Mouse (Mus musculus): Measurements from ENCODE around the gene Rasa4.
"Not testable (repeated sequence)": the region's sequence is repeated elsewhere in the genome, so short reads cannot be mapped to it uniquely, and the experiment has no call there.

Gene Rasa4

GRCm38 (mm10) chr5:136066404-136067148 is 17.1 kb upstream of the Rasa4 start:
- DNase-seq (ENCODE audit: low spot score in 2 of 2): not testable (repeated sequence)

DNA sequence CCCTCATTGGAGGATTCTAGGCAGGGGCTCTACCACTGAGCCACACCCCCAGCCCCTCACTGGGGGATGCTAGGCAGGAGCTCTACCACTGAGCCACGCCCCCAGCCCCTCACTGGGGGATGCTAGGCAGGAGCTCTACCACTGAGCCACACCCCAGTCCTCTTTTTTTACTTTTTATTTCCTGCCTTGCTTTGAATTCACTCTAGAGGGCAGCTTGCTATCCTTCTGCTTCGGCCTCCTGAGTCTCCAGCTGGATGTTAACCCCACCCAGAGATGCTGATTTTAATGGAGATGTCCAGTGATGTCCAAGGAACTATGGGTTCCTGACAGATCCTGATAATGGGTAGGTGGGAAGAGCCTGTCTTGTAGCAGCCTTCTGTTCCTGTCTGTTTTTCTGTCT is 14.3 kb upstream of the Rasa4 start:
- no peak for DNase-seq (ENCODE audit: low spot score in 2 of 2)

DNA sequence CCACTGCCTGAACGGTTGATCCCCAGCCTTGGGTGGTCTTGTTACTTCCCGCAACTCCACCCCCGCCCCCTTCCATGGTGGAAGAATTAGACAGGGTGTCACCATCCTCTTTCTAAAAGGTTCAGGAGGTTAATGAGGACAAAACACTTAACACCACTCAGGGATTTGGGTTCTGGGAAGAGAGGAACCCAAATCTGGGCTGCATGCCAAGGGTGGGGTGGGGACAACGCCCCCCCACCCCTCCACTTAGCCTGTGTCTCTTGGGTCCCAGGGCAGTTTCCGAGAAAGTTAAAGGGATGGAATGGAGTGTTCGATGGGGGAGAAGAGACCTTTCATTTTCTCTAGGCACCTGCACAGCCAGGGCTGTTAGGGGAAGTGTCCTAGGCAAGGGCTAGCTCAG is 10.7 kb upstream of the Rasa4 start:
- no peak for DNase-seq (ENCODE audit: low spot score in 2 of 2)

DNA sequence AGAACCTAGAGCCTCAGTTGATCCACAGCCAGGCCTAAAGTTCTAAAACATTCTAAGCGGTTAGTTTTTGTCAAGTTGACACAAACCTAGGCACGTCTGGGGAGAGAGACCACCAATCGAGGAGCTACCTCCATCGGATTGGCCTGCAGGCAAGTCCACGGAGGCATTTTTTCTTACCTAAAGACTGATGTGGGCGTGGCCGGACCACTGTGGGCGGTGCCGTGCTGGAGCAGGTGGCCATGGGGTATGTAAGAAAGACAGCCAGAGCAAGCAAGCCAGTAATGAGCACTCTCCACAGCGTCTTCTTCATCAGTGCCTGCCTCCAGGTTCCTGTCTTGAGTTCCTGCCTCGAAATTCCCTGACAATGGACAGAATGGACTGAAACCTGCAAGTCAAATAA is 10.2 kb upstream of the Rasa4 start:
- no peak for DNase-seq (ENCODE audit: low spot score in 2 of 2)

DNA sequence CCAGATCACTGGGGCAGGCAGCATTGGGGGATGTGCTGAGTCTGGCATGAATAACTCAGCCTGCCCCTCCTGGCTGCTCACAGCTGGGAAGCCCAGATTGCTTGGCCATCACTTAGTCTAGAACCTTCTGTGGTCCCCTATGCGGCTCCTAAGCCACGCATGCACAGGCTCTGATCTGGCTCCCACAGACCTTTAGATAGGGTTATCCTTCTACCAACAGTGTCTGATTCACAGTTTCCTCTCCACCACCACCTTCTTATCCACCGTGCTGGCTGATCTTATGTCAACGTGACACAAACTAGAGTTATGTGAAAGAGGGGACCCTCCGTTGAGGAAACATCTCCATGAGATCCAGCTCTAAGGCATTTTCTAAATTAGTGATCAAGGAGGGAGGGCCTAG is 8.6 kb upstream of the Rasa4 start:
- DNase-seq (ENCODE audit: low spot score in 2 of 2): no peak

DNA sequence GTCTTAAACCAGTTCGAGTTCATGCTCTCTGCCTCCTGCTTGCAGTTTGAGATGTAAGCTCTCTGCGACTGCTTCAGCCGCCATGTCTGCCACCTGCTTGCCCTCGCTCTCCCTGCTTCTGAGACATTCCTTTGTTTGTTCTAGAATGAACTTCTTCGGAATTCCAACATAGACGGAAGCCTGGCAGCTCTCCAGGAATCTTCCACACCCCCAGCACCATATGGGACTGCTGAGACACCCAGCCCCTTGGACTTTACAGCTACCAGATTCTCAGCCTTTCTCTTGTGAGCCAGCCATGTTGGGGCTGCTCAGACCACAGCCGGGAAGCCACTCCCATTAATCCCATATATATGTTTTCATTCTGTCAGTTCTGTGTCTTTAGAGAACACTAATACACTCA is 7.4 kb upstream of the Rasa4 start:
- no peak for DNase-seq (ENCODE audit: low spot score in 2 of 2)

DNA sequence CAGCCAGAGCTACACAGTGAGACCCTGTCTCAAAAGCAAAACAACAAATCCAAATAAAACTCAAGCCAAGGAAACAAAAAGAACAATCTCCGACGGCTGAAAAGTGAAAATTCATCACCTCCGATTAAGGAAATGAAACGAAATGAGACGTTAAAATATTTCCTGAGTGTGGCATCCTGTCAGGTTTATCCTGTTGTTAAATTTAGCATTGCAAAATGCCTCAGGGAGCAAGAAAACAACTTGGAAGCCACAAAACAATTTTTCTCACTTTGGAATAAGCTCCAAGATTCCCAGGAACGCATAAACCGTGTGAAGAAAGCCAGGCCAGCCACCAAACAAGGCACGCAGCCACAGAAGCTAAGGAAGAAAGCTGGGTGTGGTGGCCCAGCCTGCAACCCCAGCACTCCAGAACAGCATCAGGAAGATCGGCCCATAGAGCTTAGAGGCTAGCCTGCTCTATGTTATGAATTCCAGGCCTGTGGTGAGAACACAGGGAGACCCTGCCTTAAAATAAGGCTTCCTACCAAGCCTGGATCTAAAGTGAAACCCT is 6.6 kb upstream of the Rasa4 start:
- DNase-seq (ENCODE audit: low spot score in 2 of 2): peak; percentile 45 to 58

- DNase-seq (ENCODE audit: low spot score in 2 of 2): no peak
Measured at GRCm38 (mm10) chr5:136078136-136078535, 5.6 kb upstream of the Rasa4 start.

DNA sequence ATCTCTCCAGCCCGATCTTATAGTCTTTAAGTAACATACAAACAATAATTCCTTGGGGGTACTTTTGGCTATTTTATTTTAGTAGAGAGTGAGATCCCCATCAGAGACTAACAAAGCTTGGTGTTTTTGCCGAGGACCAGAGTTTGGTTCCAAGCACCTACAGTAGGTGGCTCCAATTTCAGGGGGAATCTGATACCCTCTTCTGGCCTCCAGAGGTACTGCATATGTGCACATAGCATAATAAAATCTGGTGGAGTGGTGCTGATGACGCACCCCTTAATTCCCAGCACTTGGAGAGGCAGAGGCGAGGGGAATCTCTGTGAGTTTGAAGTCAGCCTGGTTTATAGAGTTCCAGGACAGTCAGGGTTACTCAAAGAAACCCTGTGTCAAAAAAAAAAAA is 1.4 kb upstream of the Rasa4 start:
- DNase-seq (ENCODE audit: low spot score in 2 of 2): no peak

DNA sequence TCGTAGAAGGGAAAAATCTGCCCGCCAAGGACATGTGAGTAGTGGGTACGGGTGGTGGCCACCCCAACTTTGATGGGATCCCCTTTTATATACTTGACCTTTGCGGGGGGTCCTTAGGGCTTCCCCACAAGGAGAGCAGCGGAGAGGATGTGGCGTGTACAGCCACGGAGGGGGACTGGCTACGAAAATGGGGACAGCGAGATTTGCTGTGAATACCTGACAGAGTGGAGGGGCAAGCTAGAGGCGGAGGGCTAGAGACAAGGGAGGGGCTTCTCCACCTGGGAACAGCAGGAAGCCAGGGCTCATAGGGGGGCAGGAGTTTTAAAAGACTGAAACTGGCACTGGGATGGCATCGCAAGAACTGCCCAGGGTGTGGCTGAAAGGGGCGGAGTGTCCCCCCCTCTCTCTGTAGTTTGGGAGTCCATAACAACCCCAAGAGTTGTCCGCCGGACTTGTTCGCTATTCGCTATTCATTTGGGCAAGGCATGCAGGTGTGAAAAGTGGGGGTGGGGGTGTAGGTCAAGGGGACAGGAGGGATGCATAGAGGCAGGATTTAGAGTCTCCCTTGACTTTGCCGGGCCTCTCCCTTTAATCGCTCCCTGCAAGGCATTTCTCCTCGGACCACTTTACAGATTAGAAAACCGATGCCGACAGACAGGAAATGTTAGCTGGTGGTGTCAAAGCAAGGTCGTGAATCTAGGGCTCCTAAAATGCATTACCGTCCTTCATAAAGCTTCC is 597 bp downstream of the Rasa4 start:
- DNase-seq (ENCODE audit: low spot score in 2 of 2): no peak

GRCm38 (mm10) chr5:136084891-136085651 is 1.4 kb downstream of the Rasa4 start:
- no peak for DNase-seq (ENCODE audit: low spot score in 2 of 2)

DNA sequence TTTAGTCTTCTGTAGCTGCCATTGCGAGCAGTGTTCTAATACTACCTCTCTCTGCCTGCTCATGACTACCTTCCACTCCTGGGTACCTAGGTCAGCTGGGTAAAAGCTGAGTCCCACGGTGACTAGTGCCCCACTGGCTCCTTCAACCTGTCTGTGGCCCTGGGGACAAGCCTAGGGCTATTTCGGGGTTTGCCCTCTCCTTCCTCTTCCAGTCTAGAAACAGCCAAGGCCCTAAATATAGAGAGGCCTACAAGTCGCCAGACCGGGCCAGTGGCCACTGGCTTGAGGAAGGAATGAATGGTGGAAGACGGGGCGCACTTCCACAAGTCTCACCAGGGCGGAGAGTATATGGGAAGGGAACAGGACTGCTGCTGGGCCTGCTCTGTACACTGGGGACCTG is 2.6 kb downstream of the Rasa4 start:
- no peak for DNase-seq (ENCODE audit: low spot score in 2 of 2)

- DNase-seq (ENCODE audit: low spot score in 2 of 2): no peak
Measured at GRCm38 (mm10) chr5:136088821-136089575, 5.3 kb downstream of the Rasa4 start.

DNA sequence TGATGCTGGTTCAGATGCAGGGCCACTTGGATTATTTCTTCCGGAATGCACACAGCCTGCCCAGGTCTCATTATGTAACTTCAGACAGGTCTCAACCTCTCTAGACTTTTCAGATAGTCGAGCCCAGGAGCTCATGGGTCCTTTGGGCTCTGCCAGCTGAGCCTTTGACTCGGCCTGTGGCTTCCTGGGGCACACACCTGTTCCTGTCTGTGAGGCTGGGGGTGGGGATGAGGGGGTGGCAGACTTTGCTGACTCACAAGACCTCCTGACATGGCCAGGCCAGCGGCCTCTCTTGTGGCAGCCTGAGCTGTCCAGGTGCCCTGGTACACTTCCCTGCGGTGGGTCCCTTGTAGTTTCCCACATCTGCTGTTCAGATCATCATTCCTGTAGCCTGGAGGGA is 8.2 kb downstream of the Rasa4 start:
- no peak for DNase-seq (ENCODE audit: low spot score in 2 of 2)

- no peak for DNase-seq (ENCODE audit: low spot score in 2 of 2)
Measured at GRCm38 (mm10) chr5:136094249-136095010, 10.7 kb downstream of the Rasa4 start.

GRCm38 (mm10) chr5:136095089-136095488 is 11.4 kb downstream of the Rasa4 start:
- no peak for DNase-seq (ENCODE audit: low spot score in 2 of 2)

DNA sequence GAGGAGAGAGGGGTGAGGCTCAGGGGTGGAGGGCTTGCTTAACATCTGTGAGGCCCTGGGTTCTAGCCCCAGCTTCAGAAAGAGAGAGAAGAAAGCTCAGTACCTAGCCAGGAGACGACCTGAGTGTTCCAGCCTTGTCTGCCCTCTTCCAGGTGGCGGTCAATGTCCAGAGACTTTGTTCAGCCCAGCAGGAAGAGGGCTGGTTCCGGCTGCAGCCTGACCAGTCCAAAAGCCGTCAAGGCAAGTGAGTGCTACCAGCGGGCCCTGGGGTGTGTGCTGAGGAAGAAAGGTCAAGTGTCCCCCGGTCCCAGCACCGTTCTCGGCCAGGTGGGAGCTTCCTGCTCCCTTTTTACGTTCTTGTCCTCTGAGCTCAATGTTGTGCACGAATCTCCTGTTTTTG is 14.8 kb downstream of the Rasa4 start:
- DNase-seq (ENCODE audit: low spot score in 2 of 2): no peak

- no peak for DNase-seq (ENCODE audit: low spot score in 2 of 2)
Measured at GRCm38 (mm10) chr5:136102099-136102820, 18.5 kb downstream of the Rasa4 start.

DNA sequence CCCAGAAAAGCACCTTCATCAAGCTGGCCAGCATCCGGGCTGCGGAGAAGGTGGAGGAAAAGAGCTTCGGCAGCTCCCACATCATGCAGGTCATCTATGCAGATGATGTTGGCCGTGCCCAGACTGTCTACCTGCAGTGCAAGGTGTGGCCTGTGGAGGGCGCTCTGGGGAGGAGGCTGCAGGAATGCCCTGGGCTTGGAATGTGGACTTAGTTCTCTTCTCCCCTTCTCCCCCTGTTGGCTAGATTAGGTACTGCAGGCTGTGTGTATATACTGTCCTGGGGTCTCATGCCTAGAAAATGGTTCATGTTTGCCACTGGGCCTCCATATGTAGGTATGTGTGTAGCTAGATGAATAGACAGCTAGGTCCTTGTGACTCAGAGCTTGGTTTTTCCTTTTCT is 20.8 kb downstream of the Rasa4 start:
- DNase-seq (ENCODE audit: low spot score in 2 of 2): no peak

DNA sequence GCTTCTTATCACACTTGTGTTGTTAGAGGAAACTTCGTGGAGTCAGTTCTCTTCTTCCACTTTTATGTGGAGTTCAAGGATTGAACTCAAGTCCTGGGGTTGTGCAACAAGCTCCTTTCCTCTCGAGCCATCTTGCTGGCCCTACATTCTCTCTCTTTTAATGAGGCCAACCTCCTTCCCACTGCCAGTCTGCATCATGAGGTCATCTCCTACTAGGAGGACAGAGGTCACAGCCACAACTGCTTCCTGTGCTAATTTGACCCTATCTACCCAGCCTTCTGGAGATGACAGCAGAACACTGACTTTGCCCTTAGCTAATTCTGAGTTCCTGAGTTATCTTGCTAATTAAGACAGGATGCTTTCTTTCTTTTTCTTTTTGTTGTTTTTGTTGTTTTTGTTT is 24.8 kb downstream of the Rasa4 start:
- no peak for DNase-seq (ENCODE audit: low spot score in 2 of 2)
